Mouse (Mus musculus) heart, postnatal 0 days (tissue): ENCODE data around the gene Hpcal4.

Experiments
- CTCF ChIP-seq: IDR thresholded peaks from 2 replicates; pipeline ENCODE4 v1.5.1; 2016; ENCODE audit warnings: antibody characterized with exemption, control low read depth, low read depth
- EP300 ChIP-seq: IDR thresholded peaks from 2 replicates; pipeline ENCODE4 v1.6.1; 2016; ENCODE audit warnings: antibody characterized with exemption, low read depth

GRCm38 (mm10) chr4:123235835-123236430, 52.9 kb downstream of the Hpcal4 start:
- TF ChIP-seq CTCF (no peak), EP300 (no peak)
